Mouse (Mus musculus): ENCODE measurements around the gene Vtn. TPM values are rescaled to one million over a fixed set of nuclear protein-coding genes. Genes with fewer than 3 reads are reported as not detected.
"Not testable (repeated sequence)": the region's sequence is repeated elsewhere in the genome, so short reads cannot be mapped to it uniquely, and the experiment has no call there.

Gene Vtn
- total RNA-seq, 2 experiments from 2014 or later: 4.8 to 8.6 TPM

GRCm38 (mm10) chr11:78497544-78498522, 1.1 kb upstream of the Vtn start, which contains the start of gene Sarm1:
Gene Sarm1, minus strand, starts transcription at chr11:78497754.
- peak; percentile 85 for DNase-seq

- no peak for DNase-seq
These were observed 652 bp downstream of the Vtn start for GRCm38 (mm10) chr11:78499543-78499942.

GRCm38 (mm10) chr11:78500623-78501202, 1.8 kb downstream of the Vtn start:
- no peak for DNase-seq

- DNase-seq: no peak
These were observed 2.6 kb downstream of the Vtn start for GRCm38 (mm10) chr11:78501529-78501928.

GRCm38 (mm10) chr11:78502909-78503650, 4.2 kb downstream of the Vtn start, which contains the start of gene Sebox:
Gene Sebox, plus strand, starts transcription at chr11:78503447.
- no peak for DNase-seq

GRCm38 (mm10) chr11:78505430-78505829, 6.5 kb downstream of the Vtn start:
- no peak for DNase-seq

- no peak for DNase-seq
These were observed 10.3 kb downstream of the Vtn start for GRCm38 (mm10) chr11:78509148-78509547.

GRCm38 (mm10) chr11:78512025-78512957, 13.4 kb downstream of the Vtn start, which contains the start of the genes Tmem199 and Poldip2:
Gene Tmem199, minus strand, starts transcription at chr11:78512172.
Gene Poldip2, plus strand, starts transcription at chr11:78512193.
- DNase-seq: peak; percentile 92

GRCm38 (mm10) chr11:78513106-78513790, 14.4 kb downstream of the Vtn start:
- no peak for DNase-seq

- no peak for DNase-seq
These were observed 16.8 kb downstream of the Vtn start for GRCm38 (mm10) chr11:78515549-78516325.

- no peak for DNase-seq
These were observed 20.0 kb downstream of the Vtn start for GRCm38 (mm10) chr11:78518931-78519330.

GRCm38 (mm10) chr11:78521880-78522279, 23.0 kb downstream of the Vtn start:
- DNase-seq: no peak

GRCm38 (mm10) chr11:78522481-78522997, 23.6 kb downstream of the Vtn start:
- no peak for DNase-seq

- DNase-seq: no peak
These were observed 24.5 kb downstream of the Vtn start for GRCm38 (mm10) chr11:78523241-78523955.

- no peak for DNase-seq
These were observed 25.9 kb downstream of the Vtn start for GRCm38 (mm10) chr11:78524838-78525237.

- DNase-seq: no peak
These were observed 29.8 kb downstream of the Vtn start for GRCm38 (mm10) chr11:78528714-78529113.

GRCm38 (mm10) chr11:78530001-78530400, 31.1 kb downstream of the Vtn start:
- no peak for DNase-seq

- DNase-seq: peak; percentile 73
These were observed 32.2 kb downstream of the Vtn start for GRCm38 (mm10) chr11:78531046-78531445.

- not testable (repeated sequence) for DNase-seq
These were observed 32.6 kb downstream of the Vtn start for GRCm38 (mm10) chr11:78531515-78531914.
